16 mouse cellular contexts compared by ENCODE assay signal in genomic region chr13:37942887-37943331, GRCm38 (mm10). TPM values are rescaled to one million over a fixed set of nuclear protein-coding genes. Genes with fewer than 3 reads are reported as not detected.
A peak's percentile ranks its signal among the peaks of the same experiment; 100 is the strongest.
DNase-seq lines count a peak whose midpoint lies in the region; ATAC-seq and TF ChIP-seq lines count a peak whose summit lies in the region.
"Had no signal": no experiment of that assay in that cellular context is flagged by ENCODE, and none has a peak within 500 bp of the region (broad histone marks: within the 10 kb centered on the region; RNA-seq: fewer than 3 reads in every experiment).

No protein-coding gene starts in this region.

- no peaks in the 10 kb centered on the region for H3K27me3 ChIP-seq in lung, embryonic 14.5 days (ENCODE audit: insufficient read depth, low read length)
- H3K27me3 ChIP-seq in liver, postnatal 0 days (ENCODE audit: insufficient read depth, low read length), result no peaks in the 10 kb centered on the region
- H3K27me3 ChIP-seq: heart, embryonic 13.5 days; neural tube, embryonic 13.5 days had no signal

- TF ChIP-seq EP300 in liver, postnatal 0 days (IDR thresholded peaks at IDR 0.05; ENCODE audit: low read depth), result no peak

- peak overlapping the region; percentile 0; the same call in 1 of the 2 replicates for H3K27ac ChIP-seq in lung, embryonic 14.5 days (ENCODE audit: low read depth)
- peak overlapping the region; percentile 84 for H3K27ac ChIP-seq in liver, postnatal 0 days (ENCODE audit: low read depth)
- H3K27ac ChIP-seq: heart, embryonic 13.5 days; neural tube, embryonic 13.5 days had no signal

- no peak overlapping the region for H3K9ac ChIP-seq in lung, embryonic 14.5 days
- H3K9ac ChIP-seq in liver, postnatal 0 days (replicated peaks), result no peak overlapping the region
- H3K9ac ChIP-seq: forebrain, postnatal 0 days; heart, embryonic 13.5 days; neural tube, embryonic 13.5 days had no signal

- no peak for TF ChIP-seq CTCF in lung, embryonic 14.5 days (IDR thresholded peaks at IDR 0.05; ENCODE audit: low read depth)
- no peak for TF ChIP-seq CTCF in liver, postnatal 0 days (IDR thresholded peaks at IDR 0.05; ENCODE audit: low read depth)

- peaks cover 31% of the 10 kb centered on the region for H3K36me3 ChIP-seq in lung, embryonic 14.5 days (ENCODE audit: insufficient read depth)
- H3K36me3 ChIP-seq in liver, postnatal 0 days (replicated peaks; ENCODE audit: insufficient read depth, low read length), result peaks cover 14% of the 10 kb centered on the region
- H3K36me3 ChIP-seq: neural tube, embryonic 13.5 days had no signal

- WGBS in lung, embryonic 14.5 days, result 56% methylated on average over 4 of the region's 4 CpGs
- WGBS in liver, postnatal 0 days (ENCODE audit: insufficient replicate concordance), result 57% methylated on average over 4 of the region's 4 CpGs

- H3K4me3 ChIP-seq in lung, embryonic 14.5 days (ENCODE audit: low read depth, low read length), result no peak overlapping the region
- H3K4me3 ChIP-seq in liver, postnatal 0 days (ENCODE audit: low read depth, low read length), result no peak overlapping the region
- H3K4me3 ChIP-seq: heart, embryonic 13.5 days; neural tube, embryonic 13.5 days had no signal

- no peak for DNase-seq in lung, embryonic 14.5 days
- no peak for DNase-seq in lung, adult 18-20 months
- peak; percentile 60 for DNase-seq in kidney, adult 18-20 months
- peak; percentile 54 to 86 for DNase-seq in kidney, postnatal 25 days
- DNase-seq in liver, postnatal 0 days, result no peak
- no peak for DNase-seq in layer of hippocampus, postnatal 36 days
- no peak for DNase-seq in cerebellum, adult 11-12 months
- DNase-seq: adrenal gland, postnatal 25 days; forebrain, postnatal 0 days; gastrocnemius, postnatal 36 days; left cerebral cortex, postnatal 4 days had no signal

- ATAC-seq in lung, embryonic 14.5 days (ENCODE audit: insufficient read depth), result no peak
- peak; percentile 57 for ATAC-seq in liver, postnatal 0 days
- no peak for ATAC-seq in frontal cortex, adult (ENCODE audit: low TSS enrichment)
- ATAC-seq: forebrain, postnatal 0 days; inflammation-experienced regulatory T-cells, adult 6 months; midbrain, embryonic 16.5 days had no signal

- H3K9me3 ChIP-seq in lung, embryonic 14.5 days (ENCODE audit: low read depth, low read length), result no peaks in the 10 kb centered on the region
- no peaks in the 10 kb centered on the region for H3K9me3 ChIP-seq in liver, postnatal 0 days (ENCODE audit: low read length)
- H3K9me3 ChIP-seq: heart, embryonic 13.5 days had no signal

- peaks cover 5% of the 10 kb centered on the region; the same call in 1 of the 2 replicates for H3K4me1 ChIP-seq in lung, embryonic 14.5 days (ENCODE audit: insufficient read depth)
- H3K4me1 ChIP-seq in liver, postnatal 0 days (ENCODE audit: insufficient read depth), result peaks cover 19% of the 10 kb centered on the region
- H3K4me1 ChIP-seq: neural tube, embryonic 13.5 days had no signal

- no peak overlapping the region for H3K4me2 ChIP-seq in lung, embryonic 14.5 days
- no peak overlapping the region for H3K4me2 ChIP-seq in liver, postnatal 0 days (ENCODE audit: low read depth, low read length)
- H3K4me2 ChIP-seq: heart, embryonic 13.5 days; neural tube, embryonic 13.5 days had no signal

RNA-seq across cellular contexts. Expression of gene Ssr1, which starts 51.1 kb away (rescaled TPM):
- 158 and 182 TPM in 2 replicates for polyA plus RNA-seq in lung, embryonic 14.5 days (2014; fragmentation: Nextera tagmentation; extraction: Ambion mirVana)
- 48.9 and 55.1 TPM in 2 replicates for polyA plus RNA-seq in liver, postnatal 0 days (2015; fragmentation: Nextera tagmentation; extraction: Ambion mirVana)
- total RNA-seq in layer of hippocampus, postnatal 36 days (2021), result 10 to 100 TPM; 91.1 to 92.7 TPM

Comparison
In these comparisons a context has a peak if more than half of its experiments do, and no peak if none do; other contexts are left out.
1. DNase-seq: peak in kidney, adult 18-20 months (single experiment) and kidney, postnatal 25 days (2 of 2); none in lung, embryonic 14.5 days (single experiment), lung, adult 18-20 months (0 of 2), liver, postnatal 0 days (single experiment), layer of hippocampus, postnatal 36 days (0 of 2) and cerebellum, adult 11-12 months (single experiment).